Mouse (Mus musculus) brain, embryonic 18.5 days (tissue): ENCODE results near the gene Reep6.
"Not testable (repeated sequence)": the region's sequence is repeated elsewhere in the genome, so short reads cannot be mapped to it uniquely, and the experiment has no call there.

Source experiments
- DNase-seq: peaks from one replicate; pipeline ENCODE4 v3.0.0-alpha.2; 2012; ENCODE audit warnings: low read depth, low spot score

Gene Reep6

DNA sequence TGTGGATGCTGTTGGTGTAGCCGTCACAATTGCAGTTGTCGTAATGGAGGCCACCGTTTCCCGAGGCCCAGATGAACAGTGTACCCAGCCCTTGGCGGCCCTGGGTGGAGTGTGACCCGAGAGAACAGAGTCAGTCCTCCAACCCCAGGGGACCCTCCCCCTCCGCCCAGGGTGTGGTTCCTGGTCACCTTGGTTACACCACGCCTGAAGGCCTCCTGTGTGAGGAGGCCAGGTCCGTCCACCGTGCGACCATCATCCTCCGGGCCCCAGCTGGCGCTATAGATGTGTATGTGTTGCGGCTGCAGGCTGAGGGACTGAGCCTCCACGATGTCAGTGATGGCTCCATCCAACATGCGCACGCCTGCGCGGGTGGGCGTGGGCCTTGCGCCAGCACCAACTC is 4.7 kb upstream of the Reep6 start:
- no peak for DNase-seq

DNA sequence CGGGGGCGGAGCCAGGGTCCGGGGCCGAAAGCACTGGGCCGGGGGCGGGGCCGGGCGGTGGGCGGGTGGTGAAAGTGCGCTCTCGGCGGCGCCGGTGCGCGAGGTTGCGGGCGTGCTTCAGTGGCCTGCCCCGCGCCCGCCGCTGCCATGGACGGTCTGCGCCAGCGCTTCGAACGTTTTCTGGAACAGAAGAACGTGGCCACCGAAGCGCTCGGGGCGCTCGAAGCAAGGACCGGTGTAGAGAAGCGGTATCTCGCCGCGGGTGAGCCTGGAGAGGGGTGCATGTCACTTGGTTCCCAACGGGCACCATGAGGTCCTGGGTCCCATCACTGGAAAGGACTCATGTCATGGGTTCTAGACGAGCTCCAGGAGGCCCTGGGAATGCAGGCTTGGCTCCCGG is 331 bp downstream of the Reep6 start:
- no peak for DNase-seq

DNA sequence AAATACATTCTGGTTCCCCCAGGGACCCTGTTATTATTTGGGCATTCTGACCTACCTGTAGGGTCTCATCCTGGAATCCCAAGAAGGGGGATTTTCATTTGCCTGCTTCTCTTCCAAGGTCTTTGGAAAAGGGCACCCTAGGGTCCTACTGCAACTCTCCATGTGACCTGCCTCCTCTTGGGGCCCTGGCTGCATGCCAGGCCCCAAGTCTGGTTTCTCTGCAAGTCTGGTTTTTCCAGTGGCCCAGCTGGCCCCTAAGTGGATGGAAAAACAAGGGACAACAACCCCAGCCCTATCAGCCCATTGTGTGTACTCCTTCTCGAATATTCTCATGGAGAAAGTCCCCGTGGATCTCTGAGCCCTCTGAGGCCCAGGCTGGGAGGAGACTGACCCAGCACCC is 1.1 kb downstream of the Reep6 start:
- DNase-seq = no peak

DNA sequence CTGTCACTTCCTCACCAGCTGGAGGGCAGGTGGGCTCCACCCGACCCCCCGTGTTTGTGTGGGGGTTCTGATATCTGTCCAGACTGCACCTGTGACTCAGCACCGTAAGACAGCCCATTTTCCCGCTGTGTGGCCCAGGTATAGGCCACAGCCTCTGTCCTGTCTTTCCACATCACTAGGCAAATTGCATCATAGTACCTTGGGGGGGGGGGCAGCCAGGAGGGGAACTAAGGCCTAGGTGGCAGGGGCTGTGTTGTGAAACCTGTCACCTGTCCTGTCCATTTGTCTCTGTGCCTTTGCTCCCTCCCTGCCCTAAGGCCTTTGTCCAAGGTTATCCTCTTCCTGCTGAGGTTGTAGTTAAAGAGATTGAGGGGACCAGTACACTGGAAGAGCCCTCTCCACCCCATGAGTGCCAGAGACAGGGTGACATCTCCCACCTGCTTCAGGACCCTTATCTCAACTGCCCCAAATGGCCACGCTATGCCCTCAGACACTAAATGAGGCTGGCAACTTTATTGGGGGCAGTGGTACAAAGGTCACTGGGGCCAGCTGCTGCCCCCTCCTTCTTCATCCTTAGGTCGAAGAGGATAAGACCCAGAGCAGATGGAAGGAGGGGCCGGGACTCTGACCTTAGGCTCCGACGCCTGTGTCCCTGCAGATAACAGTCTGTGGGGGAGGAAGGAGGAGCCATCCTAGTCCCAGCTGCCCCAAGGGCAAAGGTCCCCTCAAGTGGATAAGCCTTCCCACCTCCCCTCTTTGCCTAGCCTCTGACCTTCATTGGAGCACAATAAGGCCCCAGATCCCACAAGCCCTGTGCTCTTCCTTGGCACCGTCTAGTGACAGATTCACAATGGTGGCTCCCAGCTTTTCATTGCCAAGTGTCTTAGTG is 2.1 kb downstream of the Reep6 start:
- DNase-seq = no peak

DNA sequence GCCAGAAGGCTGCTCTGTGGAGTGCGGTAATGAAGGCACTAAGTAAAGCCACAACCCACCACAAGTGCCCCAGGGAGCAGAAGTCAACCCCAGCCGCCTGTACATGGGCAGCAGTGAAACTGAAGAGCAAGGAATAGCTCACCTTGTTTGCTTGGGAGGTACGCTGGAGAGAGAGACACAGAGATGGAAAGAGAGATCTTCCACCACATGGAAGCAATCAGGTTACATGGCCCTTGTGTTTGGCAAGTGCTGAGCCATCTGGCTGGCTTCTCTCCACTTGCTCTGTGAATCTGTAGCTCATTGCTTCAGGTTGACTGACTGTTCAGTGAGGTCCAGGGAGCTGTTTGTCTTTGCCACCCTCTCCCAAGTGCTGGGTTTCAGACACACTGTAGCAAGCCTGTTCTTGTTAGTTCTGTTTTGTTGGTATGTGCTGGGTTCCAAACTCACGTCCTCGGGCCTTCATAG is 2.8 kb downstream of the Reep6 start:
- no peak for DNase-seq

DNA sequence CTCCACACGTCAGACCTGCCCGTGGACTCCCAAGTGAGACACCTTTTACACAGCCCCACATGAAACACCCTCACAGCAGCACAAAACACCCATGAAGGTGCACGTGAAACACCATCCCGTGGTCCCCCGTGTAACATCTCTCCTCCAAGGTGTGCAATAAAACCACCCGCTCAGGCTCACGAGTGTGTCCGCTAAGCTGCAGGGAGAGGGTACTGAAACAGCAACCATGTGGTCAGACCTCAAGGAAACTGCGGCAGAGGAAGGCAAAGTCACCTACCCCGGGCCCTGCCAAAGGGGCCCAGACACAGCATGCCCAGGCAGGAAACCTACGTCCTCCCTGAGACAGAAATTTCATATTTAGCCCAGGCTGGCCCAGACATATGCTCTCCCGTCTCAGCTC is 6.5 kb downstream of the Reep6 start:
- DNase-seq = no peak

DNA sequence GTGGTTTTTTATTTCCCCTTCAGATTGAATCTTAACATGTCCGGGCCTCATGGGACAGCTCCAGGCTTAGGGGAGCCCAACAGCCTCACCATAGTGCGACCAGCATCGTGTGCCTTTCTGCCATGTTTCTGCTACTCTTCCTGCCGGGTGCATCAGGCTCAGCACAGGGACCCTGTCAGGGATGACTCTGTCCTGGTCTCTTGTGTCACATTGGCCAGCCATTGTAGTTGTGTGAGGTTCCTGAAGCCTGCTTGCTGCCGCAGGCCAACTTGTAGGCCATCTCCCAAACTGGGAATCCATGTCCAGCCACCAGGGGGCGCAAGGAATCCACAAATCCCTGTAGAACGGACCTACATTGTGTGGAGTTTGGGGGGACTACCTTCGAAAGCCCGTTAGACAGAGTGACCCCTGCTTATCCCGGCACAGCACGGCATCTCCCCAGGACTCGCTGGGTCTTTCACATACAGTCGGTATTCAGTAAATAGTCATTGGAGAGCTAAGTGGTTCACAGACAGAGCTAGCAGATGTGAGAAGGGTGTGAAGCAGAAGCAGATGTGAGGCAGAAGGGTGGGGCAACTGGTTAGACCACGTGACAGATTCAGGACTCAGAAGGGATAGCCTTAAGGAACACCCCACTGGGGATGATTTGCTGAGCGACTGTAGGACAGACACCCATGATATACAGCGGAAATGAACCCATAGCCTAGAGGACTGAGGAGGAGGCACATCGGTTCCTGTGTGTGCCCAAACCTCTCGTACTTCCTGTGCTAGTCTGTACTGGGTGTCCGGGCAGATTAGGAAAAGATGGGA is 10.4 kb downstream of the Reep6 start:
- DNase-seq = no peak

DNA sequence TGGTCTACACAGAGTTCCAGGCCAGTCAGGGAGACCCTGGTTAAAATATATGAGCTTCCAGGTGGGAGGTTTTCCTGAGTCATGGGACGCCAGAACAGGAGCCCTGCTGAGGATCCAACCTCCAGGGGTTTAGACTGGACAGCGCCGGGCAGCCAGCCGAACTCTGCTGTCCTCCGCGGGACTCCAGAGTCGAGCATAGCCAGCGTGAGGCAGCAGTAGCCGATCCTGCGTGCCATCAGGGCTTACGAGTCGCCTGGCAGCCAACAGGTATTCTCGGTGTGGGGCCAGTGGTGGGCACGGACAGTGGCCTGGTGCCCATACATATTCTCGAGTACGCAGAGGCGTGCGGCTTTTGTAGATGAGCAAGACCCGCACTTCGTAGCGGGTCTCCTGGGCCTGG is 11.3 kb downstream of the Reep6 start:
- DNase-seq = no peak

DNA sequence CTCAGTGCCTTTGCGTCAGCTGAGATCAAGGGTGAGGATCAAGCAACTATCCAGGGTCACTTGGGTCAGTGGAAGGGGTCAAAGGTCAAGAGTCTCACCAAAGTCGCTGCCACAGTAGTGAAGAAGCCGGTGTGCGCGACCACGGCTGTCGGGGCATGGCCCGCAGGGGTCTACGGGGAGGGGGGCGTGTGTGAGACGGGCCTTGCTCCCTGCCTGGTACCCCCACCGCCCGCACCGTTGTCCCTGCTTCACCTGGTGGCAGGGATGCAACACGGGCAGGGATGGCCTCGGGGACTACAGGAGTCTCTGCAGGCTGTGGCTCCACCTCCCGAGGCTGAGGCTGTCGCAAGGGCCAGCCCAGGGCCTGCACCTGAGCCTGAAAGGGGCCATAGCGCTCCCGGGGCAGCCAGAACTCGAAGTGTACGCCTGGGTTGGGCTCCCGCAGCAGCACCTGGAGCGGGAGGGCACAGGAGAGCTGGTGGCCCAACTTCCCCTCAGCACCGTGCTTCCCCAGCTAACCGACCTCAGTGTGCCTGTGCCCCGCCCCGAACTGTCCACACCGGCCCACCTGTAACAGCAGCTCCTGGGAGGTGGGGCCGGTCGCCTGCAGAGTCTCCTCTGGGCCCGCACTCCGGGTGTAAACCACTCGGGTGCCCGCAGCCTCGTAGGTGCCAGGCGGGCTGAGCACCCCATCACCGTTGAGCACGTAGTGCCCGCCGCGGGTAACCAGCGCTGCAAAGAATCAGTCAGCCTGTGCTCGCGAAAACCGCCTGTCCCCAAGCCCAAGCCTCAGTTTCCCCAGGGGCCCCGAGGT is 11.9 kb downstream of the Reep6 start:
- DNase-seq = no peak

DNA sequence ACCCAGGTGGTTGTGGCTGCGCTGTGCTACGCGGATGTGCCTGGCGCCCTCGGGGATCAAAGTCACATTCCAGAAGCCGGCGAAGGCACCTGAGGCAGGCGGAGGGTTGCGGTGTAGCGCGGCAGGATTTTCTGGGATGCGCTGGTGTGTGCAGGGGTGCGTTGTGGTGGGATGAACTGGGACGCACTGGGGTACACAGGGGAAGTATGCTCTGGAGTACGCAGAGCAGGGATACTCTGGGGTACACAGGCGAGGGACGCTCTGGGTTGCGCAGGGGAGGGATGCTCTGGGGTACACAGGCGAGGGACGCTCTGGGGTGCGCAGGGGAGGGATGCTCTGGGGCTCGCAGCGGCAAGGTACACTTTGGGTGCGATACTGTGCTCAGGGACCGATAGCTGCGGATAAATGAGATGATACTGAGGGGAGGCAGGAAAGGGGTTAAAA is 12.6 kb downstream of the Reep6 start:
- no peak for DNase-seq

DNA sequence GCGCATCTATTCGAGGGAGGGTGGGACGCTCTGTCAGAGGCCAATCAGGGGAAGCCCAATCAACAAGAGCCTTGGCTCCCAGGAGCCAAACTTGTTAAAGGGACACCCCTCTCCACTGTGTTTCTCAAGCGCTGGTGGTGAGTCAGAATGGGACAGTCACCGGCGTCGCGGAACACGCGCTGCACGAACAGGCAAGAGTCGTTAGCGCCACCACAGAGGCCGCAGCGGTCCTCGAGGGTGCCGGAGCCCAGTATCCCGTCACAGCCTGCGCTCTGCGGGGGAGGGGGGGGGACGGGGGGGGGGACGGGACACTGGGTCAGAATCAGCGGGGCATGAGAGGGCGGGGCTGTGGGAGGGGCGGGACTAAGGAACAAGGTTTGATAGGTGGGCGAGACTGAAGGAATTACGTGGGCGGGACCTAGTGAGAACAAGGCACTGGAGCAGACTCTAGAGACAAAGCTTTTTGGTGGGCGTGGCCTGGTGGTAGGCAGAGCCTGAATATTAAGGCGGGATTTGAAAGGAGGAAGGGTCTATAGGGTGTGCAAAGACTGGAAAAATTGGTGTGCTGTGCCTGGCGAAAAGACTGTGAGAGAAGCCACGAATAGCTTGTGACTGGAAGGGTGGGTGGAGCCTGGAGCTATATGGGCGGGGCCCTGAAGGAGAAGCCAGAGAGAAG is 13.1 kb downstream of the Reep6 start:
- DNase-seq = peak; percentile 46

DNA sequence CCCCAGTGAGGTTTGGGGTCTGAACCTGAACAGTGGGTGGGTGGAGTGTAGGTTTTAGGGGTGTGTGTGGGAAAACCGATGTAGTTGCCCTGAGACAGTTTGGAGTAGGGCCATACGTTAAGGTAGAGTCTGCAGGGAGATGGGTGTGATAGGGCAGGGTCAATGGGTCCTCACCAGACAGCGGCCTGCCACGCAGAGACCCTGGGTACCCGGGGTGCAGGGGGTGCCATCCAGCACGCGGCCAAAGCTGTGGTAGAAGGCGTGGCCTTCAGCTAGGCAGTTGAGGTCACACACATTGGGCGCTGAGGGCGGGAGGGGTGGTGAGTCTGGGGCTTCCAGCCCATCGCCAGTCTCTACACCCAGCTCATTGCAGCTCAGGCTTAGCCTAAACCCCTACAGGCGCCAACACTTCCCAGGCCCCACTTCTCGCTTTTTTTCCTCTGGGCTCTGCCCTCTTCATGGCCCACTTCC is 13.7 kb downstream of the Reep6 start:
- no peak for DNase-seq

DNA sequence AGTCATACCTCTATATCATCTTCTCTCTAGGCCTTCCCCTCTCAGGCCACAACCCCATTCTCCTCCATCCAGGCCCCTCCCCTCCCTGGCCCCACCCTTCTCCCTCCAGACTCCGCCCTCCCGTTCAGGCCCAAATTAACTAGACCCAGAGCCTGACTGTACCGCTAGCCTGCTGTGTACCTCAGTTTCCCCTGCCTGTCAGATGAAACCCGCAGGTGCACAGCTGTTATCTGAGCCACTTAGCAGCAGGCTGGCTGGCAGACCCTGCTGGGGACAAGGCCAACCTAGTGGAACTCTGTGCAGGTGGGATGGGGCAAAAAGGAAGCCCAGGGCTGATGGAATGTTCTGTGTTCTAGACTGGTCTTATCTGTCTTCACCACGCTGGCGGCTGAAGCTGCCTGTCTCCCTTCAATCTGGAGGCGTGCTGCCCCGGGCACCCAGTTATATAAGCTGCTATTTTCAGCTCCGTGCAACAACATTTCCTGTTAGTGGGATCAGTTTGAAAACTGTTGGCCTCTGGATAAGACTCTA is 14.4 kb downstream of the Reep6 start:
- no peak for DNase-seq

DNA sequence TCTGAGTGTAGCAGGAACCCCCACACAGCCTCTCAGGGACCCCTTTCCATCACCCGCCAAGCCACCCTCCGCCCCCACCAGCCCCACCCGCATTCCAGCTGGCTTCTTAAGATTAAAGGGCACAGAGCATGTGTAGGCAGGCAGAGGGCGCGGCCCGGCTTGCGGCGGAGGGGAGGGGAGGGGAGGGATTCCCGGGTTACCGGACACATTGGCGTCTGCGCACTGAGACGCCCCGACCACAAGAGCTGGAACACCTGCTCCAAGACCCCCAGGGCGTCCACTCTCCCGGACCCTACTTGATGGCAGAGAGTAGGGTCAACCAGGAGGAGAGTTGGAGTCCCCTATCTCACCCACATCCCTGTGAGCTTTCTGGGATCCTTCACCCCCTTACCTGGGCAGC is 15.4 kb downstream of the Reep6 start:
- DNase-seq = no peak

DNA sequence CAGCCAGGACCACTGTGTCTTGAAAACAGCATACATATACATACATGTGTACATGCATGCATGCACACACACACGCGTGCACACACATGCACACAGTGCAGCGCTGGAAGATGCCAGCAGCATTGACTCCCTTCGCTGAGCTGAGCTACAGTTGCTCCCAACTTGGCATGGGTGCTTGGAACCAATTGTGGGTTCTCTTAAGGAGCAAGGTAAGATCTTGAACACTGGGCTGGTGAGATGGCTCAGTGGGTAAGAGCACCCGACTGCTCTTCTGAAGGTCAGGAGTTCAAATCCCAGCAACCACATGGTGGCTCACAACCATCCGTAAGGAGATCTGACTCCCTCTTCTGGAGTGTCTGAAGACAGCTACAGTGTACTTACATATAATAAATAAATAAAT is 16.2 kb downstream of the Reep6 start:
- not testable (repeated sequence) for DNase-seq

DNA sequence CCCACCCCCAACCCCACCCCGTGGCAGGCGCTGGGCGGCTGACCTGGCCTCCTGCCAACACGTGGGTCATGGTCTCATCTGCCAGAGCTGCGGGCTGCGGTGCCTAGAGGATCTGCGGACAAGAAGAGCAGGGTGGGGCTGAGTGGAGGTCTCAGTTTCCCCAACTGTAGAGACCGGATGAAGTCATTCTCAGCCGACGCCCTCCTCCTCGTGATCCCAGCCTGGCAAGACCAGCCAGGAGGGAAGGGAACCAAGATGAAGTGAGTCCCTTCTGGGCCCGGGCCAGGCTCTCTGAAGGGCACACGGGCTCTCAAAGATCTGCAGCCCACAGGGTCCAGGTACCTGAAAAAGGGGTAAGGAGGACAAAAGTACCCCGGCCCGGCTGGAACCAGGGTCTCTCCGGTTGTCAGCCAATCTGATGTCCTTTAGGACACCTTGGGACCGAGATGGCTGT is 17.8 kb downstream of the Reep6 start:
- no peak for DNase-seq

DNA sequence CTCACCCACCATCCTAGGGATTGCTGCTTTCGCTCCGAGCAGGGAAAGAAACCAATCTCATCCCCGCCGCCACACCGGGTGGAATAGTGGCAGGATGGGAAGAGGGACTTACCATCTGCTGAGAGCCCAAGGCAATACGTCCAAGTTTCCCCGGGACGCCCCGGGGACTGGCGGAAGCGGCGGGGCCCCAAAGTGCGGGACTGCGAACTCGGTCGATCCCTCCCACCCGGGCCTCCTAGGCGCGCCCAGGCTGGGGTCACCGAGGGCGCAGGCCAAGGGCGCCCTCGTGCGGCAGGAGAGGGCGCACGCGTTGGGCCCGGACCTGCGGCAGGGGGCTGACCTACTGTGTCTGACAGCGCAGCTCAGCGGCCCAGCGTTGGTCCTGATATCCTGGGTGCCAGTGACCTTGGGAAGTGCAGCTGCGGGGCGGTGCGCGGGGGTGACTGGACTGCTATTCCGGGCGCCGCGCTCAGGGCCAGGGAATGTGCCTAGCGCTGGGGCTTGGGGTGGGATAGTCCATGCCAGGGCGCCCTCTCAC is 18.6 kb downstream of the Reep6 start, which contains the start of gene Adamtsl5:
TSS of gene Adamtsl5 (minus strand) at position 169 of the 538 bp plus-strand sequence.
- DNase-seq = no peak

DNA sequence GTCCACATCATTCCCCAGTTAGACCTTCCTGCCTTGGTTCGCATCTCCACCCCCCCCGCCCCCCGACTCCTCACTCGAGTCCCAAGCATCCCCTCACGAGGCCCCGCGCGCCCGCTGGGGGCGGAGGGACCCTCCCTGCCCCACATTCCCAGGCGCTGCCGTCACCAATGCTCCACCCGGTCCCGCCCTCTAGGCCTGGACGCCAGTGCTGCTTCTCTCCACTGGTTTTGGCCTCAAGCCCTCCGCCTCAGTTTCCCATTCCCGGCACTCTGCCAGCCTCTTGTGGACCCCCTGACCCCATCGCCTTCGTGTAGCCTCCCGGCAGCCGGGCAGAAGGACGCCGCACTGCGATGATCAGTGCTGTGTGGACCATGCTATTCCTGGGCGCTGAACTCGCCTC is 19.2 kb downstream of the Reep6 start:
- no peak for DNase-seq

DNA sequence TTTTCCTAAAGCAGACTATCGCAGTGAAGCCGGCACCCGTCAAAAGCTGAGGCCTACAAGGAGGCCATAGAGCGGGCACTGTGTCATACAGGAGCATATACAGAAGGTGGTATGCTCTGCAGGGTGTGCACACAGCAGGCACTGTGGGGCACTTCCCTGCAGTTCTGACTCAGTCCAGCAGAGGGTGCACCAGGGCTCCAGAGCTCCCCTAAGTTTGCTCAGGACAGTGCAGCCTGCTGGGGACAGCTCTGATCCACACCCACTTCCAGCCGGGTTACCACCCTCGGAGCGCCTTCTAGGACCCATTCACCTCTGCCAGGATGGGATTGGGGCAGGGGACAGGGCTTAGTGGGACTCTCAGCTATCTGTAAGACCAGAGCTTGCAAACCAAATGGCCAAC is 20.5 kb downstream of the Reep6 start:
- DNase-seq = no peak

DNA sequence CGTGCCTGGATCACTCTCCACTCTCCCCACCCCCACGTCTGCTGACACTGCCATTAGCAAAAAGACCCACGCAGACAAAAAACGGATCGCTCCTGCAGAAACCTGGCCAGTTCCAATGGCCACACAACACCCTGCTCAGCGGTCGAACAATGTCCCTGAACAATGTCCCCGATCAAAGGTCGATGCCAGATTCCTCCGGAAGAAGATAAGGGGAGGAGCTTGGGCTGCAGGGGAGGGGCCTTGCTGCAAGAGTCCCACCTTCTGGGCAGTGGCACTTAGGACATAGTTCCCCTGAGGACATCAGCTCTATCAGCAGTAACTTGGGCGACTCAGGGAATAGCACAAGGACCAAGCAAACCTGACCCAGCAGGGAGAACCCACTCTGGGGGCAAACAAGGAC is 22.1 kb downstream of the Reep6 start:
- DNase-seq = no peak
